Mouse (Mus musculus) layer of hippocampus, postnatal 14 days (tissue): ENCODE measurements around the gene 4921507P07Rik. TPM values are rescaled to one million over a fixed set of nuclear protein-coding genes. Genes with fewer than 3 reads are reported as not detected.
"Not testable (repeated sequence)": the region's sequence is repeated elsewhere in the genome, so short reads cannot be mapped to it uniquely, and the experiment has no call there.

Experiments used
- DNase-seq, 2 experiments: peaks; one replicate each; pipeline ENCODE4 v3.0.0; 2021 to 2022; ENCODE audit warnings: low spot score in 2 of 2, mixed read lengths in 1 of 2
- long read RNA-seq, 2 experiments: library from polyadenylated mRNA; stranded (forward); transcript quantifications; one replicate each; pipeline ENCODE4 v2.0.0; 2021
- total RNA-seq, 2 experiments: library from RNA; stranded (reverse); gene quantifications; 2 replicates each; pipeline ENCODE4 v1.2.3; 2021

Gene 4921507P07Rik
- total RNA-seq, result under 1 TPM; 0.39 to 0.41 TPM
- long read RNA-seq, experiment 1, result 0 reads
- long read RNA-seq, experiment 2, partial matches to known transcripts, result 1 of 1 reads
- long read RNA-seq, experiment 2, other reads (novel, unspliced or antisense), result 0 of 1 reads

DNA sequence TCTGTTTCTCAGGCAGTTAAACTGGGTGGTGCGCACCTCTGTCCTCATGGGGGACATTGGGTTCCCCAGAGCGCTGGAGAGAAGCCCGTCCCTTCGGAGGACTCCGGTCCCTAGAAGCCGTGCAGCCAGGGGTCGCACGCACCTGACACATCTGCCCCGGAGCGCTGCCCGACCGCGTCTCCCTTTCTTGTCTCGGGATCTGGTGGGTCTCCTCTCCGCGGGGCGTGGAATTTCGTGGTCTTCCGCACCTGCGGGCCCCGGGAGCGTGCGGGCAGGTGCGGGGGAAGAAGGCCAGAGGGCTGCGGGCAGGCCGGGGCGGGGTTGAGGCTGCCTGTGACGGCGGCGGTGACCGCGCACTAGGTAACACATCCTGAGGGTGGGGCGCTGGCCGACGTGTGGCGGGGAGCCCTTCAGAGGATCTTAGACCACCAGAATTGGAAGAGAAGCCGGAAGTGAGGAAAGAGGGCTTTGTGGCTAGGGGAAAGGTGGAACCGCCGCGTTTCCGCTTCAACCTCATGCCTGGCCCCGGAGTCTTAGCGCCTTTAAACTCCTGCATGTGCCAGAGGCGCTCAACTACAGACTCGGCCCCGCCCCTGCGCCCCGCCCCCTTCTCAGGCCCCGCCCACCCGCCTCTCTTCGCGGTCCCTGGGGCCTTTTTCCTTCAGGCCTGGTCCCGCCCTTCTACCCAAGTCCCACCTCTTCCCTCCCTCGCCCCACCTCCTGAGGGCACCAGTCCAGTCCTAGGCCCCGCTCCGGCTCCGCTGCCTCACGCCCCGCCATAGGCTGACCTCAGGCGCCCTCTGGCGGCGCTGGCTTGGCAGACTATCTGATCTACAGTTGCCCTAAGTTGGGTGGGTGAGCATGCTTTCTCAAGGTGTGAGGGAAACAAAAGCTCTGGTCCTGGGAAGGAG, at the start of gene 4921507P07Rik:
TSS of gene 4921507P07Rik (minus strand) at position 332 of the 911 bp plus-strand sequence.
- DNase-seq, result peak; percentile 84 to 92

DNA sequence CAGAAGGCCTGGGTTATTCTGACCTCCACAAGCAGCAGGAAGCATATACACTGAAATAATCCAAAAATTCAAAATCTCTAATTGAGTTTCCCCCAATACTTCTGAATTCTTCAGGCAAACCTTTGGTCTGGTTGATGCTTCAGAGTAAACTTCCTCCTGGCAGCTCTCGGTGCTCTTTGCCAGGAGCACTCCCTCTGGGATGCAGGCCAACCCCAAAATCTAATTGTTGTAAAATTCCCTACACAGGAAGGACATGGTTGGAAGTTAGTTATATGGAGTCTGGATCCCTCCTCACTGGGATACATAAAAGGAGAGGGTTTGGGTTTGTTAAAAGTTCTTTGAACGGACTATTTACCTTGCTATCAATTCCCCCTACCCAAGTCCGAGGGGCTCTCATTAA, 48.3 kb upstream of the 4921507P07Rik start:
- DNase-seq, result no peak

DNA sequence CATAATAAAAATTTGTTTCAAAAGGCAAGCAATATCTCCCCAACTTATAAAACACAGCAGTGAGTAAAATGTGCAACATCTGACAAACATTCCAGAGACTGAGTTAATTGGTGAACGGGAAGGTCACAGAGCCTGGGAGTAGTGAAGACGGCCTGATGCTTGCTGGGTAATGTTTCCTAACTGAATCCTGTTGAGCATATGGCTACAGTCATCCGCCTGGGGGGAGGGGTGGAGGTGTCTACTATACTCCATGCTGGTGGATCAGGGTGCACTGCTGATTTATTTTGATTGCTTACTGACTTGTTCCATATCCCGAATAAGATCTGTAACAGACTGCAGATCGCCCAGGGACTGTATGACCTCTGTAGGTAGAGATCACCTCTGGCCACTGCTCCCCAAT, 45.5 kb upstream of the 4921507P07Rik start:
- no peak for DNase-seq

DNA sequence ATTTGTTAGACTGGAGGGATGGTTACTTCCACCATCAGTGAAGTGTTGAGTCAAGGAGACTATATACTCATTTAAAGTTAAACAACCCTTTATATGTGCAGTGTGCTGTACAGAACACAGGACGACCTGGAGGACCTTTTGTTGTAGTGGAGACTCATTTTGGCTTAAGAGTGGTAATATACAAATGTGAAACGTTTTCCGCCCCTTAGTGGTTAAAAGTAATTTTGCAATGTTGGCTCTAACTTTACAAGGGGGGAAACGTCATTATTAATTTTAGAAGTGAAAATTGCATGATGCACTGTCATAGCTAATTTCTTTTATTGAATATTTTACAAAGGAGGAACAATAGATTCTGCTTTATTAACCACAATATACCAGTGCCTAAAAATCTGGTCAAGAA, 43.9 kb upstream of the 4921507P07Rik start:
- no peak for DNase-seq

DNA sequence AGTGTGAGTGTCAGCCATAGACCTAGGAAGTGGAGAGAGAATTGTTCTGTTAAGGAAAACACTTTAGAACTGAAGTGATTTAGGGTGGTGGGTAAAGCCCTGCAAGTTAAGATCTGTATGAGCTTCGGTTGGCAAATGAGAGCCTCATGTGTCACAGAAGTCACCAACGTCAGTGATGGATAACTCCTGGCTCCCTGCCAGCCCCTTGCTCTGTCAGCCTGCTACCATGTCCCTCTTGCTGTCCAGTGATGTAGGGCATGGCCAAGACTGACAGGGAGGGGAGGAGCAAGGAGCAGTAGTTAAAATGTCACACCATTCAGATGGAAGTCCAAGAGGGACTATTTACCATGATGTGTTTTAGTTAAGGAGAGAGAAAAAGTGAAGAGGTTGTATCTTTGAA, 43.2 kb upstream of the 4921507P07Rik start:
- DNase-seq, result no peak

DNA sequence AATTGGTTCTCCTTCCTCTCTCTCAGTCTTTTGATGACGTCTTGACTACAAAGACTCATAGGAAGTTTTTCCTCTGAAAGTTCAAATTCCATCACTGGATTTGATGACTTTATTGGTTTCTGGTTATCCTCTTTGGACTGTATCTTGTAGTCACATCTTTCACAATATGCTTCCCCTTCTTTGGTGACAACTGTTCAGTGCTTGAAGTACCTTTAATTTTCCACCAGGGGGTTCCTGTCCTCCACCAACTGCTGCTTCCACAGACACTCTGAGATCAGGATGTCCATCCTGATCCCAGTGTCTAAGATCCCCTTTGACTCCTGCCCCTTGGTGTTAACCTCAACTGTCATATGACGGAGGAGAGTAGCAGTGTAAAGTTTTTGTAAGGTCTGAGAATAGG, 29.7 kb upstream of the 4921507P07Rik start:
- DNase-seq, result not testable (repeated sequence)

DNA sequence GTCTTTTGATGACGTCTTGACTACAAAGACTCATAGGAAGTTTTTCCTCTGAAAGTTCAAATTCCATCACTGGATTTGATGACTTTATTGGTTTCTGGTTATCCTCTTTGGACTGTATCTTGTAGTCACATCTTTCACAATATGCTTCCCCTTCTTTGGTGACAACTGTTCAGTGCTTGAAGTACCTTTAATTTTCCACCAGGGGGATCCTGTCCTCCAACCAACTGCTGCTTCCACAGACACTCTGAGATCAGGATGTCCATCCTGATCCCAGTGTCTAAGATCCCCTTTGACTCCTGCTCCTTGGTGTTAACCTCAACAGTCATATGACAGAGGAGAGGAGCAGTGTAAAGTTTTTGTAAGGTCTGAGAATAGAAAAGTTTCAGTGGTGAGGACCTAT, 21.8 kb upstream of the 4921507P07Rik start:
- not testable (repeated sequence) for DNase-seq

DNA sequence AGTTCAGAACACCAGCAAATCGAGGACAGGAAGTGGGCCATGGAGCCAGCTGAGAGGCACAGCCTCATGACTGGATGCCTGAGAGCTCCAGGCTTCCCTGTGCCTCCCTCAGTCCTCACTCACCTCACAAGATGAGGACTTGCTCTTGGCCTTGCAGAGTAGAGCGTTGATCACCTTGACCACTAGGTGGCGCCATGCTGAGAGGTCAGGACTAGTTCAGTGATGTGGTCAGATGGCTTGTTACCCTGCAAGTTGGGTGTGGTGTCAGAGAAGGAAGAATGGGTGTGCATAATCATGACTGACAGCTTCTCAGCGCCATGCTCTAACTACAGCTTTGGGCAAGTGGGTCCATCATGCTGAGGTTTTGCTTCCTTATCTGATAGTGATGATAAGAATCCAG, 5.2 kb upstream of the 4921507P07Rik start:
- no peak for DNase-seq

DNA sequence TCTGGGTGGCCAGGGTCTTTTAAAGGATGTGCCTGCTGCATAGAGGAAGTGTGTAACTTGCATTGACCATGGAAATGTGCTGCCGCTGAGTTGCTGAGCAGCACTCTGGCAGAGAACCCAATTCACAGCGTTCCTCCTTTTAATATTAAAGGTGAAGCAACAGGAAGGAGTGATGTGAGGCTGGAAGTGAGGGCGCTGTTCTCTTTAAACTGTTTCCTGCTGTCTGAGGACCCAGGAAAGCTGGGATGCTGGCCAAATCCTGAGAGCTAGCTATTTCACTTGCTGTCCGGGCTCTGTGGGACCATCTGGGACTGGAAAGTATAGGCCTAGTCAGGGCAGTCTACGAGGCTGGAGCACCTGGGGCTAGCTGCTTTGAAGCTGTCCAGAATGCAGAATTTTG, 2.1 kb upstream of the 4921507P07Rik start:
- DNase-seq, result peak in 1 of 2 experiments; percentile 29

DNA sequence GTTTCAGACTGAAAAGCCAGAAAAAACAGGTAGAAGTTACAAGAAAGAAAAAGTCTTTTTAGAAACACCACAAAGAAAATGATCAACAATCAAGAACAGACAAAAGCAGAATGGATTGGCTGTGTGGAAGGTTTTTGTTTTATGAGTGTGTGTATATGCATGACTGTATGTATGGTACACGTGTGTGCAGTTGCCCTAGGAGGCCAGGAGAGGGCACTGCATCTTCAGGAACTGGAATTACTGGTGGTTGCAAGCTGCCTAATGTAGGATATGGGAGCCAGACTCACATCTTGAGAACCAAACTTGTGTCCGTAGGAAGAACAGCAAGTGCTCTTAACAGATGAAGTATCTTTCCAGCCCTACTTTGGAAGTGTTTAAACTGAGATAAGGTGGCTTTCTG, 2.1 kb downstream of the 4921507P07Rik start:
- no peak for DNase-seq

DNA sequence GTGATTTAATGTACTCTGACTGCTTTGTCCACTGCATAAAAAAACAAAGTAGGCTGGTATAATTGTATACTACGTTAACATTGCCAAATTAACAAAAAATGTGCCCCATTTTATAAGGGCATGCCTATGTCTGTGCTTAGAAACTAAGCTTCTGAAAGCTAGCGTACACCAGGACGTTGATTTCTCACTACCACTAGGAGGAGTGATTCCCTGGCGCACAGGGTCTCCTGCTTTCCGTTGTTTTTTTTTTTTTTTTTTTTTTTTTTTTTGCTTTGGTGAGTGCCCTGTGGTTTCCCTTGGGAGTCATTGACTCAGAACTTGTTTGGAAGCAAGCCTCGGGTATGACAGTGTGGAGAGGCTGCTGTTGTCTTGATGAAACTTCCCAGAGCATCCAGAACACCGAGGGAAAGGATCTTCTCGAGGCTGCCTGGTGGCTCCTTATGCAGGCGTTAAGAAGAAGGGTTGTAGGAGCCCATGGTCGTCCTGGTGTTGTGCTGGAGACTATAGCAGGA, 3.0 kb downstream of the 4921507P07Rik start:
- no peak for DNase-seq

DNA sequence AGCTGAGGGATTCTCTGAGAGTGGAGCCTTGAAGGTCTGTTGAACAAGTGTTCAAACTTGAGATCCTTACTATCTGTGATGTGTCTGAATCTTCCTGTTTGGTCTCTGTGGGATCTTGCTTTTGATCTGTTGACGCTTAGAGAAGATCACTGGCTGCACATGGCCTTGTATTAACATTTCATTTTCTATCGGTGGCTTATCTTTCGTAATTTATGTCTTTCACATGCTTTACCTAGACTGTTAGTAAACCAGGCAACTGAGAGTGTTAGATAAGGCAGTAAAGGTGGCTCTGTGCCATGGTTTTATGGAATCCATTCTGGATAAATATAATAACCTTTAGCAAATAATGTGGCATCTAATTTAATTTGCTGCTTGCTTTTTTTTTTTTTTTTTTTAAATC, 6.2 kb downstream of the 4921507P07Rik start:
- DNase-seq, result no peak

DNA sequence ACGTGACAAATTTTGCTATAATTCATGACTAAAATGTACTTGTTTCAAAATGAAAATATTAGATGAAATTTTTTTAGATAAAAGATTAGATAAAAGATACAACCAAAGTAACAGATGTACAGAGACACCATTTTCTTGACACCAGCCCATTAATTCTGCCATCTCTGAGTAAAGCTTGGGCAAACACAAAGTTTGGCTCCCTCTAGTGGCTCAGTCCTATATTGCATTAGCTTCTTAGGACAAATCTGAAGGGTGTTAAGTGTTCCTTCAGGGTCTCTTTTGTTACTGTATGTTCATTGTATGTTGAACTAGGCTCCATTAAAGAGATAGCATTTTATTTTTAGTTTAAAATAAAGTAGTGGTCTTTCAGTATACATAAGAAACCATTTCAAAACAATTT, 8.2 kb downstream of the 4921507P07Rik start:
- peak in 1 of 2 experiments; percentile 66 for DNase-seq

DNA sequence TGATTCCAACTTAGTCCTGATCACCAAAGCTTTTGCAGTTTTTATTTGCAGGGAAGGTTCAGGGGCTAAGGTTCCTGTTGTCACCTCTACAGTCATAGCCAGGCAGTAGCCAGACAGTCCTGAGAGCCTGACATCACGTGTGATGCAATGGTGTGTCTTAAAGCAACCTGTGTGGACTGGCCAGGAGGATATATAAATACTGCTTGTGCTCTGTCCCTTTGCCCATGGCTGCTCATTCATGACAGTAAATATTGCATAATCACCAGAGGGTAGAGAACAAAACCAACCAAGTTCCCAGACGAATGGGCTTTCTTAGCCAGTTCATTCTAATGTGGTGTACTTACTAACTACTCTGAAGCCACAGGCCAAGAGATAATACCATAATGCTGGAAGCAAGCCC, 9.0 kb downstream of the 4921507P07Rik start:
- DNase-seq, result no peak

DNA sequence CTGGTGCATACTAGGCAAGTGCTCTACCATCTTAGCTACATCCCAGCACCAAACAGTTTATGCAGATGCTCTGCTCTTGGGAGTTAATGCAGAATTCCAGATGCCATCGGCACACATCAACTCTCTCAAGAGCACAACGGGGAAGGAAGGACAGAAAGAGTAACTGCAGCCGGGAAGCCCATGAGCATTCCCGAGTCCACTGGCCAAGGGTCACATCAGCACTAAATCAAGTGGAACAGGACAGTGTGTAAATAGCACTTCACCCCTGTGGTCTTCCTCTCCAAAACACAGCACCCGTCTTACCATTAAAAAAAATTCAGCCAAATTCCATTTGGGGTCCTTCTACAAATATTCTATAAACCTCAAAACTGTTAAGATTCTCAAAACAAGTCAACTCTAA, 10.1 kb downstream of the 4921507P07Rik start:
- no peak for DNase-seq

DNA sequence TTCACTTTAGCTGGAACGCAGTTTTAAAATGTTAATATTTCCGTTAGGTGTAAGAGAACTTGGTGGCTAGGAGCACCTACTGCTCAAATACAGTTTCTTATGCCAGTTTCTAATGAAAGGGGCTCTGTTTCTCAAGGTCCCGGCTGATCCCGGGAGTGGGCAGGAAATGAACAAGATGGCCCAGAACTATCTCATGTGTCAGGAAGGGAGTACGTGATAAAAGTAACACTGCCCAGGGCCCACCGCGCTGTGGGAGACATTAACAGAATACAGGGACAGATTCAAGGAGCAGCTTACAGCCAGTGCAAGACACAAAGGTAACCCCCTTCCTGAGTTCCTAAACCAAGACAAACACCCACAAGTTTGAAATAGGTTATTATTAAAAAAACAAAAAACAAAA, 10.7 kb downstream of the 4921507P07Rik start:
- DNase-seq, result no peak

DNA sequence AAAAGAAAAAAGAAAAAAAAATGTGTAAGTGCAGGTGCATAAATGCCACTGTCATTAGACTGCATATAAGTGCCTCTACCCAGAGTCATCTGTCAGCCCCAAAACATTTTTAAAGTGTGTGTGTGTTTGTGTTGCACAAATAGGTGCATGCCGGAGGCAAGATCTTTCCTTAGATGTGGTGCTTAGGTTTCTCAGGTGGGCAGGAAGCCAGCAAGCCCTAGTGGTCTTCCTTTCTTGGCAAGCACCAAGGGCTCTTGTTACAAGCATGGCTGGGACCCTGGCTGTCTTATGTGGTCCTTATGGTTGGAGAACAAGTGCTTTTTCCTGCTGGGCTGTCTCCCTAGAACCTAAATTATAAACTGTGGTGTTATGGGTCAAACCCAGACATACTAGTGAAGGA, 24.8 kb downstream of the 4921507P07Rik start:
- DNase-seq, result no peak

DNA sequence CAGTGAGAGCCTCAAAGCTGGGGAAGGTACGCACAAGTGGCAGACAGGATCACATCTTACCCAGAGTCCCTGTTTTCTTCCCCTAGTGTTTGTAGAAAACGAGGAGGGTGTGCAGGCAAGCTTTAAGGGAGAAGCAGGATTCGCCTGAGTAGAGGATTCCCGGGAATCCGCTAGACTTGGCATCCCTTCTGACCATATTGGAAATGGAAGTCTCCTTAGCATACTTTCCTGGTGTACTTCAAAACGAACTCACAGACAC, 29.5 kb downstream of the 4921507P07Rik start:
- no peak for DNase-seq

DNA sequence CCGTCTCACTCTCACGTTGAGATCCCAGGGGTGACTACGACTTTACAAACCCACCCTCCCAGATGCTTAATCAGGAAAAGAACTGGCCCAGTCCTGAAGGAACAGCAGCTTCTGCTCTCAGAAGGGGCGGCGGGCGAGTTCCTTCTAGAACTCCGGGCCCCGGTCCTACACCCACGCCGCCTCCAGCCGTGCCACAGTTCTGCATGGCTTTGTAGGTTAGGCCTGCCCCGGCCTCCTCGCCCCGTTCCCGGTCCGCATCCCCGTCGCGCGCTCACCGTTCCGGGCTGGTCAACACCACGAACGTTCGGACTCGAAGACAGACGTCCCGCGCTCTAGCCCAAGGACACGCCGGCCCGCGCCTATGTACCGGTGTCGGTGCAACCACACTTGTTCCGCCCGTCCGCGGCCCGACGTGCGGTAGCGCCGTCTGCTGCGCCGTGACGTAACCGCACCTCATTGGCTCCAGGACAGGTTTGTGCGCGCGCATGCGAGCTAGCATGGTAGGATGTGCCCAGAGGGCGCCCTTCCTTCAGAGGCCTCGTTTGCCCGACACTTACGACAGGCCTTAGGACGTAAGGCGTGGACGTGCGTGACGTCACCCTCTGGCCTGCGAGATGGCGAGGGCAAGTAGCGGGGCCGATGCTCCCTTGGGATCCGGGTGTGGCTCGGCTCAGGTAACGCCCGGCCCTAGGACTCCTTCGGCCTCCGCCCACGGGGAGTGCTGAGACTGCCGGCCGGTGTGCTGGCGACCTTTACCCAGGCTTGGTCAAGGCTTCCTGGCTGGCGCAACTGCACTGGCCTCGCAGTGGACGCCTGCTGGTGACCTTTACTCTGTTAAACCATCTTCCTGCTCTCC, 30.1 kb downstream of the 4921507P07Rik start, which contains the start of gene Cycs:
TSS of gene Cycs (minus strand) at position 398 of the 856 bp plus-strand sequence.
- peak; percentile 98 to 99 for DNase-seq

DNA sequence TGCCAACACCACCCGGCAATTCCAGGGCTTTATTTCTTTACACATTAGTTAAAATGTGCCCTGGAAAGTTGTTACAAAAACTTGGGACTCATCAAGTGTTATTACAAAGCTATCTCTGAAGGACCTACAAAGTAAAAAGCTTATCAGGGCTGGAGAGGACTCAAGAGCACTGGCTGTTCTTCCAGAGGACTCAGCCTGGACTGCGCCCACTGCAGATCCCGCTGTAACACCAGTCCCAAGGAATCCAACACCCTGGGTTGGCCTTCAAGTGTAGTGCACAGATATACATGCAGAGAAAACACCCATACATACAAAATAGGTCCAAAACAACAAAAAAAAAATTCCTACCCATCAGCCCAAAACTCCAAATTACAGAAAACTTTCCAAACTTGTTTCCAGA, 32.8 kb downstream of the 4921507P07Rik start:
- DNase-seq, result no peak

DNA sequence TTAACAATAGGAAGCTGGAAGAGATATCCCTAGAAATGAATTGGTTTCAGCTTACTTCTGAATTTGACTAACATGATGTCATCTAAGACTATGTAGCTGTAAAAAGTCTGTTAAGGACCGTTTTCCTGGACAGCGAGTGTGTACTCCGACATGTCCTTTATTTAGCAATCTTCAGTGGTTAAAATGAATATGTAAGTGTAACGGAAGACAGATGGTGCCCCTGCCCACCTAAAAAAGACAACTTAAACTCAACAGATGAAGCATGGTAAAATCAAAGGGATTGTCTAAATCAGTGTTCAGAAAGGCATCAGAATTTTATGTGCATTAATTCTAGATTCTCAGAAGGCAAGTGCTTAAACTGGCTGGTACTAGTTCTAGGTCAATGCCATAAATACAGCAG, 34.0 kb downstream of the 4921507P07Rik start:
- no peak for DNase-seq

DNA sequence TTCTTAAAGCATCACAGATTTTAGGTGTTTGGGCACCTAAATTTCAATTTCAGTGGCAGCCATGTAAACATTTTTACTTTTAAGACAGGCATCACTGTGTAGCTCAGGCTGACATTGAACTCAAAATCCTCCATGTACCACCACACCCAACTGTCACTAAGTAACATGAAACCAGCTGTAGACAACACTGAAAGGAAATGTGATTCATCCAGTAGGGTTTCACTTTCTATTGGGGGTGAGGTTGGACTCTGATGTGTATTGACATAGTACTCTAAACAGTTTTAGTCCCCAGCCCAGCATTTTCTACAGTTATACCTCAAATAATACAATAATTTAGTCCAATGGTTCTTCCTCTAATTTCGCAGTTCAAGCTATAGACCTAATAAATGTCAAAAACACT, 35.7 kb downstream of the 4921507P07Rik start:
- no peak for DNase-seq
